In genomic region chr2:180103151-180103977, GRCm38 (mm10) we compare ENCODE assay signal across 8 mouse cellular contexts. TPM values are rescaled to one million over a fixed set of nuclear protein-coding genes. Genes with fewer than 3 reads are reported as not detected.
DNase-seq lines count a peak whose midpoint lies in the region; ATAC-seq and TF ChIP-seq lines count a peak whose summit lies in the region.

No protein-coding gene starts in this region.

- TF ChIP-seq CTCF in kidney, postnatal 0 days (IDR thresholded peaks at IDR 0.05; ENCODE audit: low read depth) = no peak
- no peak for TF ChIP-seq CTCF in bone marrow macrophage, adult 2 months (IDR thresholded peaks at IDR 0.05; ENCODE audit: low read depth, low read length)

- H3K36me3 ChIP-seq in kidney, postnatal 0 days (ENCODE audit: insufficient read depth, low read length) = no peaks in the 10 kb centered on the region
- H3K36me3 ChIP-seq in forebrain, embryonic 14.5 days (ENCODE audit: control insufficient read depth, insufficient read depth, low read length) = no peaks in the 10 kb centered on the region
- H3K36me3 ChIP-seq in liver, embryonic 16.5 days (ENCODE audit: control insufficient read depth, insufficient read depth) = no peaks in the 10 kb centered on the region

- no peak for DNase-seq in kidney, postnatal 0 days (ENCODE audit: low spot score)
- DNase-seq in kidney, adult 9 months = no peak
- peak; percentile 50 for DNase-seq in forebrain, embryonic 14.5 days (ENCODE audit: low spot score)
- no peak for DNase-seq in layer of hippocampus, adult 9-10 months (ENCODE audit: low spot score)
- no peak for DNase-seq in testis, postnatal 14 days (ENCODE audit: low spot score)

- ATAC-seq in kidney, postnatal 0 days (replicated peaks; ENCODE audit: low FRiP score, low read depth) = no peak
- peak; percentile 21; the same call in 1 of the 2 replicates for ATAC-seq in forebrain, embryonic 14.5 days
- no peak for ATAC-seq in liver, embryonic 16.5 days (ENCODE audit: low read depth)
- no peak for ATAC-seq in erythroblast, adult 5-6 weeks (replicated peaks; ENCODE audit: low FRiP score, poor library complexity, severe bottlenecking)

- WGBS in kidney, postnatal 0 days = 1% methylated on average over 52 of the region's 57 CpGs
- under 1% methylated on average over 41 of the region's 57 CpGs for WGBS in forebrain, embryonic 14.5 days
- 5% methylated on average over 56 of the region's 57 CpGs for WGBS in liver, embryonic 16.5 days (ENCODE audit: insufficient replicate concordance)

- no peak overlapping the region for H3K9ac ChIP-seq in kidney, postnatal 0 days (ENCODE audit: low read depth, low read length)
- peak overlapping the region; percentile 62 for H3K9ac ChIP-seq in forebrain, embryonic 14.5 days (ENCODE audit: low read length)
- no peak overlapping the region for H3K9ac ChIP-seq in liver, embryonic 16.5 days (ENCODE audit: low read depth, low read length)

- H3K27ac ChIP-seq in kidney, postnatal 0 days = no peak overlapping the region
- no peak overlapping the region for H3K27ac ChIP-seq in bone marrow macrophage, adult 2 months (ENCODE audit: insufficient read depth, low read depth, low read length)
- H3K27ac ChIP-seq in forebrain, embryonic 14.5 days (ENCODE audit: low read depth, low read length) = no peak overlapping the region
- H3K27ac ChIP-seq in liver, embryonic 16.5 days (ENCODE audit: low read length) = no peak overlapping the region

- no peaks in the 10 kb centered on the region for H3K9me3 ChIP-seq in kidney, postnatal 0 days (replicated peaks; ENCODE audit: low read length)
- H3K9me3 ChIP-seq in forebrain, embryonic 14.5 days (replicated peaks; ENCODE audit: control insufficient read depth, low read length) = no peaks in the 10 kb centered on the region
- no peaks in the 10 kb centered on the region for H3K9me3 ChIP-seq in liver, embryonic 16.5 days (replicated peaks; ENCODE audit: control insufficient read depth, low read length)

- TF ChIP-seq POLR2A in bone marrow macrophage, adult 2 months (IDR thresholded peaks at IDR 0.05; ENCODE audit: borderline replicate concordance, low read depth, low read length) = no peak

- H3K4me1 ChIP-seq in kidney, postnatal 0 days (replicated peaks; ENCODE audit: insufficient read depth, low read length) = peaks cover 6% of the 10 kb centered on the region
- H3K4me1 ChIP-seq in bone marrow macrophage, adult 2 months (ENCODE audit: control insufficient read depth, insufficient read depth, low read length) = no peaks in the 10 kb centered on the region
- peaks cover 20% of the 10 kb centered on the region; the same call in 1 of the 2 replicates for H3K4me1 ChIP-seq in forebrain, embryonic 14.5 days (ENCODE audit: control insufficient read depth, insufficient read depth, low read length)
- peaks cover 14% of the 10 kb centered on the region for H3K4me1 ChIP-seq in liver, embryonic 16.5 days (ENCODE audit: control insufficient read depth, low read depth, low read length)

- peaks cover 55% of the 10 kb centered on the region for H3K27me3 ChIP-seq in kidney, postnatal 0 days (ENCODE audit: insufficient read depth, low read length)
- H3K27me3 ChIP-seq in forebrain, embryonic 14.5 days (replicated peaks; ENCODE audit: control insufficient read depth, insufficient read depth, low read length) = peaks cover 51% of the 10 kb centered on the region
- H3K27me3 ChIP-seq in liver, embryonic 16.5 days (ENCODE audit: control insufficient read depth, insufficient read depth, low read depth, low read length) = peaks cover 71% of the 10 kb centered on the region

- H3K4me2 ChIP-seq in kidney, postnatal 0 days (ENCODE audit: low read length) = peak overlapping the region; percentile 86
- H3K4me2 ChIP-seq in forebrain, embryonic 14.5 days (ENCODE audit: low read length) = peak overlapping the region; percentile 95
- H3K4me2 ChIP-seq in liver, embryonic 16.5 days (ENCODE audit: low read depth, low read length) = peak overlapping the region; percentile 72

- peak overlapping the region; percentile 48 for H3K4me3 ChIP-seq in kidney, postnatal 0 days (replicated peaks; ENCODE audit: low read depth, low read length)
- peak overlapping the region; percentile 53 for H3K4me3 ChIP-seq in bone marrow macrophage, adult 2 months (ENCODE audit: insufficient read depth, low read length)
- H3K4me3 ChIP-seq in forebrain, embryonic 14.5 days (ENCODE audit: low read depth, low read length) = peak overlapping the region; percentile 52
- peak overlapping the region; percentile 58; the same call in 1 of the 2 replicates for H3K4me3 ChIP-seq in liver, embryonic 16.5 days (ENCODE audit: low read depth, low read length)

RNA-seq across cellular contexts. Expression of gene Hrh3, which starts 0.9 kb away (rescaled TPM):
- not detected in 2 replicates for polyA plus RNA-seq in kidney, postnatal 0 days (2015; fragmentation: Nextera tagmentation; extraction: Ambion mirVana)
- not detected in 2 replicates for polyA plus RNA-seq in bone marrow macrophage, adult 2 months (2012; ENCODE audit: insufficient read depth, insufficient read length, missing spikeins)
- polyA plus RNA-seq in forebrain, embryonic 14.5 days (2014; fragmentation: Nextera tagmentation; extraction: Ambion mirVana) = 2.1 and 2.2 TPM in 2 replicates
- not detected in 2 replicates for polyA plus RNA-seq in liver, embryonic 16.5 days (2015; fragmentation: Nextera tagmentation; extraction: Ambion mirVana)
- total RNA-seq in erythroblast, adult 5-6 weeks (2015; ENCODE audit: low replicate concordance) = not detected in 2 replicates
- not detected in 2 replicates for total RNA-seq in erythroblast, adult 5-6 weeks (2017; ENCODE audit: low replicate concordance)

RNA-seq across cellular contexts. Expression of gene Osbpl2, which starts 15.7 kb away (rescaled TPM):
- polyA plus RNA-seq in kidney, postnatal 0 days (2015; fragmentation: Nextera tagmentation; extraction: Ambion mirVana) = 33.4 and 34.7 TPM in 2 replicates
- polyA plus RNA-seq in bone marrow macrophage, adult 2 months (2012; ENCODE audit: insufficient read depth, insufficient read length, missing spikeins) = 21.3 and 25.0 TPM in 2 replicates
- 59.9 and 66.0 TPM in 2 replicates for polyA plus RNA-seq in forebrain, embryonic 14.5 days (2014; fragmentation: Nextera tagmentation; extraction: Ambion mirVana)
- polyA plus RNA-seq in liver, embryonic 16.5 days (2015; fragmentation: Nextera tagmentation; extraction: Ambion mirVana) = 8.7 and 10.2 TPM in 2 replicates
- total RNA-seq in erythroblast, adult 5-6 weeks (2015; ENCODE audit: low replicate concordance) = 8.2 and 10.0 TPM in 2 replicates
- total RNA-seq in erythroblast, adult 5-6 weeks (2017; ENCODE audit: low replicate concordance) = 9.2 and 15.2 TPM in 2 replicates

RNA-seq across cellular contexts. Expression of gene Mtg2, which starts 33.0 kb away (rescaled TPM):
- polyA plus RNA-seq in kidney, postnatal 0 days (2015; fragmentation: Nextera tagmentation; extraction: Ambion mirVana) = 18.6 and 19.3 TPM in 2 replicates
- polyA plus RNA-seq in bone marrow macrophage, adult 2 months (2012; ENCODE audit: insufficient read depth, insufficient read length, missing spikeins) = 10.3 and 11.7 TPM in 2 replicates
- polyA plus RNA-seq in forebrain, embryonic 14.5 days (2014; fragmentation: Nextera tagmentation; extraction: Ambion mirVana) = 32.4 and 34.3 TPM in 2 replicates
- 9.7 and 11.1 TPM in 2 replicates for polyA plus RNA-seq in liver, embryonic 16.5 days (2015; fragmentation: Nextera tagmentation; extraction: Ambion mirVana)
- not detected in 2 replicates for total RNA-seq in erythroblast, adult 5-6 weeks (2015; ENCODE audit: low replicate concordance)
- total RNA-seq in erythroblast, adult 5-6 weeks (2017; ENCODE audit: low replicate concordance) = 2.8 and 4.9 TPM in 2 replicates
